Mouse (Mus musculus): ENCODE results near the gene Zbtb16.

The Zbtb16 gene

GRCm38 (mm10) chr9:48803460-48804240 is 32.4 kb downstream of the Zbtb16 start:
- no peak for DNase-seq (ENCODE audit: low read depth, low spot score)

- no peak for DNase-seq (ENCODE audit: low read depth, low spot score)
Observed at GRCm38 (mm10) chr9:48802374-48802773, 33.6 kb downstream of the Zbtb16 start.

- no peak for DNase-seq (ENCODE audit: low read depth, low spot score)
Observed at GRCm38 (mm10) chr9:48801322-48801721, 34.7 kb downstream of the Zbtb16 start.

- DNase-seq (ENCODE audit: low read depth, low spot score): no peak
Observed at GRCm38 (mm10) chr9:48800627-48801026, 35.4 kb downstream of the Zbtb16 start.

- no peak for DNase-seq (ENCODE audit: low read depth, low spot score)
Observed at GRCm38 (mm10) chr9:48798044-48798443, 38.0 kb downstream of the Zbtb16 start.

GRCm38 (mm10) chr9:48796267-48796822 is 39.7 kb downstream of the Zbtb16 start:
- no peak for DNase-seq (ENCODE audit: low read depth, low spot score)

GRCm38 (mm10) chr9:48795740-48796139 is 40.3 kb downstream of the Zbtb16 start:
- no peak for DNase-seq (ENCODE audit: low read depth, low spot score)

DNA sequence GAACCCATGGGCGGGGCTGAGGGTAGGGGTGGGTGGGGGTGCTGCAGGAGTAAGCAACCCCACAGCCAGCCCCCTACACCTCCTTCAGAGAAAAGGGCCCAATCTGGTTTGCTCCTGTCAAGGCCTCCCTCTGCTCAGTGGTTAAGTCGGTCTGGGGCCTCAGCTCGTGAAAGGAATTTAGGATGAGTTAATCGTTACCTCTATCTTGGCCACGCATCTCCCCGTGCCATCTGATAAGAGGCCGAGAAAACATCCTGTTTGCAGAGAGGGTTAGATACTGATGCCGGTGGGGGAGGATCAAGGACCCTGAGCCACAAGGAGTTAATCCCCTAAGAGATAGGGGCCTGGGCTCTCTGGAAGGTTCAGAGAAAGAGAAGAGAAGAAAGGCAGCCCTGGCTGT is 40.9 kb downstream of the Zbtb16 start:
- no peak for DNase-seq (ENCODE audit: low read depth, low spot score)

GRCm38 (mm10) chr9:48794463-48794862 is 41.6 kb downstream of the Zbtb16 start:
- no peak for DNase-seq (ENCODE audit: low read depth, low spot score)

DNA sequence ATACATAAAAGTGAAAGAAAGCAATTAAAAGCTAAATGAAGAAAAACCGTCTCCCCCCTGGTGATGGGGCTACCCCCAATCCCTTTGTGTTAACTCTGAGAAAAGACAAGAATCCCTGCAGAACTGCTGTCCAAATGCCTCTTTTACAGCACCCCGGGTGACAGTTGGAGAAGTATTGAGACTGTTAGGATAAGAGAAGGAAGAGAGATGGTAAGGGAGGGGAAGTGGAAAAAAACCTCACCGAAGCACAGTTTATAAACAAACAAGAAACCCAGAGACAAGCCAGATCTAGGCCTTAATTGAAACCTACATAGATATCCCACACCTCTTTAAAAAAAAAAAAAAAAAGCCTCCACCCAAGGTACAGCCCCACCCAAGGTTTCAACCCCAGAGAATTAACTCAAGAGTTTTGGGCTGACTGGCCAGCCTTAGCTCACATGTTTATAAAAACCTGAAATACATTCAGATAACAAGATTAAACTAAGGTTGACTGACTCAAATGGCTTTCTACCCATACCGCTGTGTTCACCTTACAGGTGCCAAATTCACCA is 42.3 kb downstream of the Zbtb16 start:
- DNase-seq (ENCODE audit: low read depth, low spot score): no peak

GRCm38 (mm10) chr9:48790575-48790974 is 45.4 kb downstream of the Zbtb16 start:
- DNase-seq (ENCODE audit: low read depth, low spot score): no peak

DNA sequence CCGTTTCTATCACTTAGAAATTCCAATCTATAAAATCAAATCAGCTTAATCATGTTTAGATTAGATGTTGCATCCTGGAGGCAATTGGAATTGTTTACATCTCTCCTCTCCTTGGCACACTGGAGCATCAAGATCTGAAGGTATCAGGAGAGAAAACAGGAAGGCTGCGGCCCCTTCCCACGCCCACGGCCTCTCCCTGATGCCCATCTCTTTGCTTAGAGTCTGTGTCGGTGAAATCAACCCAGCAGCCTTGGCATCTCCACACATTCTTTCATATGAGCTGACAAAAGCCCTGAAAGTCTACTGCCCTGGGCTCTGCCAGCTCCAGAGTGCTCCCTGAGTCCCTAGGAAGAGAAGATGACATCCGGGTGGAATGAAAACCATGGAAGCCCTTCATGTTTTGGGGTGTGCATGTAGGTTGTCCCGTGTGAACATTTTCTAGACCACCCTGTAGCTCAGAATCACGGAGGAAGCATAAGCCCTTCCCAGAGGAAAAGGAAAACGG is 48.1 kb downstream of the Zbtb16 start:
- DNase-seq (ENCODE audit: low read depth, low spot score): no peak

GRCm38 (mm10) chr9:48787321-48787720 is 48.7 kb downstream of the Zbtb16 start:
- DNase-seq (ENCODE audit: low read depth, low spot score): no peak

DNA sequence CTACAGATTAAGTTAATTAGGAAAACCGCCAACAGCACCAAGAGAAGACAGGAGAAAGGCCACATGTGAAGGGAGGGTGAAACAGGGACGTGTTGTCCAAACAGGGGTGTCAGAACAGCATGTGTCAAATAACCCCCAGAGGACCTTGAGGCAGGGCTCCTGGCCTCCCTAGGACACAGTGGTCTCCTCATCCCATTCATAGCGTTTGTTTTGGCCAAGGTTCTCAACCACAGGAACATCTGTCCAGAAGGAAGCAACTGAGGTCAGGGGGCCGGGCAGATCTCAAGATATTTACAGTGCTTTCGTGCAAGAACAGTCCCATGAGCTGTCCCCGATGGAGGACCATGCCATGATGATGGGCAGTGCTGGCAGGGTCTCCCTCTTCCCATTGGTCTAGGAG is 49.2 kb downstream of the Zbtb16 start:
- no peak for DNase-seq (ENCODE audit: low read depth, low spot score)

DNA sequence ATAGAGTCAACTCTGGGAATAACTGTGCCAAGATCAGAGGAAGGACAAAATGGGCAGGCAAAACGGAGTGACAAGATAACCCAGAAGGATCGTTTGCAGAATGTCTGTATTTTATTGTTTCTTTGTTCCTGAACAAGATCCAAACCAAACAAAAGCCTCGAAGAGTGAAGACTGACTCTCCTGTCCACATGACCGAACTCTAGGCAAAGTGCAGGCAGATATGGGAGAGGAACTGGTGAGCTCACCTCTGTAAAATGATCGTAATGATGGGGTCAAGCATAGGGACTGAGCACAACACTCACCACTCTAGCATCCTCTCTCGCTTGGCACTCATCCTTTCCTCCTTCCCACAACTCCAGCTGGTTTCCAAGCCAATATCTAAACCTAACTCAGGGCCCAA is 51.1 kb downstream of the Zbtb16 start:
- DNase-seq (ENCODE audit: low read depth, low spot score): no peak

GRCm38 (mm10) chr9:48783292-48783691 is 52.7 kb downstream of the Zbtb16 start:
- no peak for DNase-seq (ENCODE audit: low read depth, low spot score)

GRCm38 (mm10) chr9:48782284-48783060 is 53.5 kb downstream of the Zbtb16 start:
- no peak for DNase-seq (ENCODE audit: low read depth, low spot score)

DNA sequence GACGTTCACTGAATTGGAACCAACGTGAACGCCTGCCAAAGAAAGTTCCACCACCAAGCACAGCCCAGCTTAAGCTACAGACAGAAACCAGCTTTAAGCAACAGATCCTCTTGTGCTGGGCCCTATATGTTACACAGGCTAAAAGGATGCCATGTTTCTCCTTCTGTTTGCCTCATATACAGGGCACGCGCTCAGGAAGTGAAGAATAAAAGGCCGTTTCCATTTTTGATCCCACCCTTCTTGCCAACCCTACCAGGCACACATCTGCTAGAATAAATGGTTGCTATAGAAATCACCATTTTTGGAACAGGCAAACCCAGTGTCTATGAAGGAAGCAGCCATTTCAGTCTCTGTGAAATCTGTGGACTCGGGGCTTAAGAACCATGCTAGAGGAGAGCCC is 59.8 kb downstream of the Zbtb16 start:
- no peak for DNase-seq (ENCODE audit: low read depth, low spot score)

DNA sequence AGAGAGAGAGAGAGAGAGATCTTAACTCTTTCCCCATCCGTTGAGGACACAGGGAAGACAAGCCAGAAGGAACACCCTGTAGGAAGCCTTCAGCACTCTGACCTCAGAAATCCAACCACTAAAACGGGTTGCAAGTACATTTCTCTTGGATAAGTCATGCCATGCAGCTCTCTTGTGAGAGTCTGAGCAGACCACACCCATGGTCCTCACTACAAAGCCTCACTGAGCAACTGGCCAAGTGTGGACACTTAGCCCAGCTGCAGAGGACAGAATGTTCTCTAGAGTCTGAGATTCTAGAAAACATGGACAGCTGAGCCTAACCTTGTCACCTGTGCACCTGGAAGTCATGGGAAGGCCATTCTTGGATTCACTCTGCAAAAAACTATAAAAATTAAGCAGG is 60.5 kb downstream of the Zbtb16 start:
- DNase-seq (ENCODE audit: low read depth, low spot score): no peak

DNA sequence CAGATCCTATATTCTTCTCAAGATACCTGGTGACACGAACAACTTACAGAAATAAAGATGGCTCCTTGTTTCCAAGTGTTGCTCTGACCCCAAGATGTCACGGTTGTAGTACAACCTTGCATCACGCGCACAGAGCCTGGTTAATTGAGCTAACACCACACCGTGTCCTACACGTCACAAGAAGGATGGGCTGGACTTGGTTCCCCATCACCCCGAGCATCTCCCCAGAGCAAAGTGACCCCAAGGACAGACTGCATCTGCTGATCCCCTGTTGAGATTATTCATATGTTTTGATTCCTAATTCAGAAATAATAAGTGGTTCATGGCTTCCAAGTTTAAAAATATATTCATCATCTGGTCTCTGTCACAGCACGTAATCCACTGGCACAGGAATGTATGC is 62.3 kb downstream of the Zbtb16 start:
- no peak for DNase-seq (ENCODE audit: low read depth, low spot score)

DNA sequence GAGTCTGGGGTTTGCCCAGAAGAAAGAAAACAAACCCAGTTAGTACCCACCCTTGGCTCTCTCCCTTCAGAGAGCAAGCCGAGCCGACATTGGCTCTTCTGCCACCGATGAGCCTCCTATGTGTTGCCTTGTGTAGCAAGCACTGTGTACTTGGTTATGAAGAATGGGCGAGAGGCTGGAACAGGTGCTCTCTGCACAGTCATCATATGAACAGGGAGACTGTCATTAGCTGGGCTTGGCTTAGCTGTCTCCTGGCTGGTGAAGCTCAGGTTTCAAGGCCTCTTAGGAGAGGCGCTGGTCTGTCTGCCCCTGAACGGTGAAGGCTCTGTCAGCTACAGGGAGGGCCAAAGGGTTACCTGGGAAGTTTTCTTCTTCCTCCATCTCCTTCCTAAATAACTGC is 62.9 kb downstream of the Zbtb16 start:
- no peak for DNase-seq (ENCODE audit: low read depth, low spot score)

- no peak for DNase-seq (ENCODE audit: low read depth, low spot score)
Observed at GRCm38 (mm10) chr9:48771504-48771903, 64.5 kb downstream of the Zbtb16 start.
